Mouse (Mus musculus) liver, embryonic 14.5 days (tissue): ENCODE data around the gene Kat5. TPM values are rescaled to one million over a fixed set of nuclear protein-coding genes. Genes with fewer than 3 reads are reported as not detected.

Experiments used
- ATAC-seq: fragments of 200-750 bp; cut with Nextera tagmentation; 2 replicates; pipeline ENCODE4 v1.8.0; 2017; ENCODE audit warnings: moderate number of reproducible peaks, mild to moderate bottlenecking, moderate library complexity; ENCODE audit not compliant: insufficient read depth
- DNase-seq, 3 experiments: peaks; one replicate each; pipeline ENCODE4 v3.0.0-alpha.2; 2012 to 2013; ENCODE audit warnings: low read depth in 3 of 3, low spot score in 3 of 3
- H3K27ac ChIP-seq: fragments of 300-500 bp; sonication (generic); 2 replicates; pipeline ENCODE4 v1.5.1; 2014; ENCODE audit warnings: moderate library complexity, mild to moderate bottlenecking, control low read depth, inconsistent platforms
- H3K27me3 ChIP-seq: fragments of 300-500 bp; sonication (generic); 2 replicates; pipeline ENCODE4 v1.6.1; 2014; ENCODE audit warnings: mild to moderate bottlenecking, low read length, moderate library complexity; ENCODE audit not compliant: control insufficient read depth, insufficient read depth
- H3K36me3 ChIP-seq: fragments of 300-500 bp; sonication (generic); replicated peaks from 2 replicates; pipeline ENCODE4 v1.6.1; 2014; ENCODE audit warnings: low read depth; ENCODE audit not compliant: control insufficient read depth, insufficient read depth
- H3K4me1 ChIP-seq, 2 experiments: fragments of 200-500 bp in 1 of 2; fragments of 300-500 bp in 1 of 2; sonication (generic) in 1 of 2; replicated peaks; 2 replicates each; pipeline ENCODE4 v1.6.1; 2012 to 2014; ENCODE audit warnings: antibody characterized with exemption in 1 of 2, inconsistent platforms in 1 of 2, low read length in 1 of 2; ENCODE audit not compliant: control insufficient read depth in 2 of 2, insufficient read depth in 2 of 2
- H3K4me2 ChIP-seq: fragments of 300-500 bp; sonication (generic); 2 replicates; pipeline ENCODE4 v1.6.1; 2014; ENCODE audit warnings: low read depth, mild to moderate bottlenecking, control low read depth, moderate library complexity
- H3K4me3 ChIP-seq, 2 experiments: fragments of 200-500 bp in 1 of 2; fragments of 300-500 bp in 1 of 2; sonication (generic) in 1 of 2; 2 replicates each; pipeline ENCODE4 v1.5.1; 2012 to 2014; ENCODE audit warnings: low read depth in 2 of 2, low read length in 2 of 2, mild to moderate bottlenecking in 2 of 2, control low read depth in 1 of 2, inconsistent platforms in 1 of 2, moderate library complexity in 1 of 2; ENCODE audit not compliant: insufficient read depth in 1 of 2
- H3K9ac ChIP-seq: fragments of 300-500 bp; sonication (generic); replicated peaks from 2 replicates; pipeline ENCODE4 v1.6.1; 2014; ENCODE audit warnings: mild to moderate bottlenecking, control low read depth, moderate library complexity
- H3K9me3 ChIP-seq: fragments of 300-500 bp; sonication (generic); 2 replicates; pipeline ENCODE4 v1.6.1; 2016; ENCODE audit warnings: low read length, mixed read lengths; ENCODE audit not compliant: control insufficient read depth
- CTCF ChIP-seq: IDR thresholded peaks from 2 replicates; pipeline ENCODE4 v1.5.1; 2016; ENCODE audit warnings: antibody characterized with exemption, low read depth, control low read depth
- EP300 ChIP-seq: IDR thresholded peaks from 2 replicates; pipeline ENCODE4 v1.6.1; 2016; ENCODE audit warnings: antibody characterized with exemption, low read depth
- WGBS: fragments of 180-500 bp; shearing (Covaris S2); extraction: QIAGEN DNeasy Blood & Tissue Kit; methylation state at CpG from one replicate; pipeline ENCODE4 v1.1.7; 2014; ENCODE audit not compliant: insufficient replicate concordance; 5-methylcytosine and 5-hydroxymethylcytosine counted together
- polyA plus RNA-seq, 2 experiments: library from polyadenylated mRNA; depleted of rRNA in 1 of 2; stranded (reverse) in 1 of 2; unstranded in 1 of 2; fragments of >200 nt; fragmentation: Nextera tagmentation in 1 of 2; extraction: Ambion mirVana in 1 of 2; gene quantifications; 2 replicates each; pipeline versions ENCODE4 v1.2.1 to v1.2.3; 2012 to 2014

Kat5 gene
- polyA plus RNA-seq, 2 experiments, result 8.5 to 25.6 TPM

DNA sequence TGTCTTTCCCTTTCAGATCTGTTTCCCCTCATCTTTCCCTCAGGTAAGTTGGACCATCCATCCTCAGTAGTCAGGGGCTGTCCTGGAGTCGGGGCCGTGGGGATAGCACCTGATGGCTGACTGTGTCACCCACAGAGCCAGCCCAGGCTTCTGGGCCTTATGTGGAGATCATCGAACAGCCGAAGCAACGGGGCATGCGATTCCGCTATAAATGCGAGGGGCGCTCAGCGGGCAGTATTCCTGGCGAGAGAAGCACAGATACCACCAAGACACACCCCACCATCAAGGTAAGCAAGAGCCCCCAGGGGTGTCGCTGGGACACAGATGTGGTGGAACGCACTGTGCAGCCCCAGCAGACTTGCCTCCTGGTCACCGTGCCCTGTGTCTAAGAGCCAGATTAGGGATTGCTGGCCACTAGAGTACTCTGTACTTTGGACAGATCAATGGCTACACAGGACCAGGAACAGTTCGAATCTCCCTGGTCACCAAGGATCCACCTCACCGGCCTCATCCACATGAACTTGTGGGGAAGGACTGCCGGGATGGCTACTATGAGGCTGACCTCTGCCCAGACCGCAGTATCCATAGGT lies 28.5 kb upstream of the Kat5 start:
- peak overlapping the region; percentile 99 for H3K4me2 ChIP-seq
- no peak for TF ChIP-seq CTCF
- no peak for TF ChIP-seq EP300
- 81% methylated on average over 18 of the region's 18 CpGs for WGBS
- H3K9ac ChIP-seq, result peak overlapping the region; percentile 86
- H3K27ac ChIP-seq, result peak overlapping the region; percentile 25; the same call in 1 of the 2 replicates
- H3K4me1 ChIP-seq, result peaks cover 13 to 22% of the 10 kb centered on the region in 2 experiments
- H3K4me3 ChIP-seq, result peak overlapping the region; percentile 73 to 74
- H3K9me3 ChIP-seq, result no peaks in the 10 kb centered on the region
- no peak for ATAC-seq
- H3K27me3 ChIP-seq, result no peaks in the 10 kb centered on the region
- no peak for DNase-seq
- H3K36me3 ChIP-seq, result peaks cover 33% of the 10 kb centered on the region

GRCm38 (mm10) chr19:5637069-5638047 lies 27.3 kb upstream of the Kat5 start, which contains the start of gene Rela:
Rela (plus strand) TSS chr19:5637483.
- Histone ChIP-seq H3K4me2 (peak within 1 kb of the TSS; percentile 99), H3K4me3 (peak within 1 kb of the TSS; percentile 73 to 74), H3K9ac (peak within 1 kb of the TSS; percentile 86), H3K36me3 (peaks cover 25% of the 10 kb centered on the region), H3K4me1 (peaks cover 13 to 22% of the 10 kb centered on the region in 2 experiments), H3K27ac (peak within 1 kb of the TSS; percentile 78), H3K9me3 (no peaks in the 10 kb centered on the region), H3K27me3 (no peaks in the 10 kb centered on the region)
- under 1% methylated on average over 95 of the region's 109 CpGs for WGBS
- no peak for TF ChIP-seq EP300
- TF ChIP-seq CTCF, result no peak
- peak; percentile 85 for ATAC-seq
- peak; percentile 68 to 80 (median 68) for DNase-seq

DNA sequence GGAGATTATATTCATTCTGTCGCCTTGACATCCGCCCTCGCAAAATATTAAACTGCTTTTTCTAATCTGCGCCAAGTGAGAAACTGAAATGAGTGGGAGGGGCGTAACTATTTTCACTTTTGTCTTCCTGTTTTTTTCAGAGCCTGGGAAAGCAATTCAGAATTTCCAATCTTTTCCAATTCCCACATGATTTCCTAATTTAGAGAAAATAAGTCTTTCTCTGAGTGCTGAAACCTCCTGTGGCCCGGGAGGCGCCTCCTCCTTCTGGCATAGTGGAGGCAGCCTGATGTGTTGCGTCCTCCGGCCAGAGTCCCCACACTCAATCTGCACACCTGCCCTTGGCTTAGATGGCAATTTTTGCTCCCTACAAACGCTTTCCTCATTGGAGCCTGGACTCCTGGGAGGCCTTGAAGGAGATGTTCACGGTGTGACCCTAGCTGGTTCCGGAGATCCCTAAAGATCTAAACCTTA lies 26.6 kb upstream of the Kat5 start:
- ATAC-seq, result no peak
- peak overlapping the region; percentile 99 for H3K4me2 ChIP-seq
- H3K4me1 ChIP-seq, result peaks cover 13 to 22% of the 10 kb centered on the region in 2 experiments
- H3K9ac ChIP-seq, result peak overlapping the region; percentile 86
- H3K27me3 ChIP-seq, result no peaks in the 10 kb centered on the region
- H3K36me3 ChIP-seq, result peaks cover 19% of the 10 kb centered on the region
- no peak for DNase-seq
- H3K4me3 ChIP-seq, result peak overlapping the region; percentile 73 to 74
- TF ChIP-seq CTCF (no peak), EP300 (no peak)
- H3K27ac ChIP-seq, result peak overlapping the region; percentile 78
- 52% methylated on average over 12 of the region's 12 CpGs for WGBS
- no peaks in the 10 kb centered on the region for H3K9me3 ChIP-seq

DNA sequence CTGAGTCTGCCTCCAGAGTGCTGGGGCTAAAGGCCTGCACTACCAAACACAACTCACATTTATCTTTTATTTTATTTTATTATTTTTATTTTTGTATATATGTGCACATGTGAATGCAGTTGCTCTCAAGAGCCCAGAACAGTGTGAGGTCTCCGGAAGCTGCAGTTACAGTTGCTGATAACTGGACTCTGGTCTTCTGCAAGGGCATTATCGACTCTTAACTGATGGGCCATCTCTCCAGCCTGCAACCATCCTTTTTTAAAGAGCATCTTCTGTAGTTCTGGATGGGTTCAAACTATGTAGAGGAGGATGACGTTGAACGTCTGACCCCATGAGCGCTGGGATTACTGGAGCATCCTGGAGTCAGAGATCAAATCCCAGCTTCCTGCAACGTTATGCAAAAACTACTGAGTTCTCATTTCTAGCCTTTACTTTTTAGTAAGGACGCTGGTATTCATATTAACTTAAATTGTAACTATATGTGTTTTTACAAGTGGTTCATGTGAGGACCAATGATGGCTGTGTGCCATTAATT lies 26.1 kb upstream of the Kat5 start:
- DNase-seq (no peak), ATAC-seq (no peak)
- Histone ChIP-seq H3K4me3 (no peak overlapping the region), H3K4me2 (peak overlapping the region; percentile 99), H3K9me3 (no peaks in the 10 kb centered on the region), H3K9ac (no peak overlapping the region), H3K4me1 (peaks cover 13 to 22% of the 10 kb centered on the region in 2 experiments), H3K36me3 (peaks cover 14% of the 10 kb centered on the region), H3K27me3 (no peaks in the 10 kb centered on the region), H3K27ac (no peak overlapping the region)
- no peak for TF ChIP-seq CTCF
- no peak for TF ChIP-seq EP300
- WGBS, result 60% methylated on average over 7 of the region's 7 CpGs
